Mouse (Mus musculus) spleen, adult 2 months (tissue): Measurements from ENCODE around the gene Pabpc1l.

Experiments used
- CTCF ChIP-seq: fragments of 200-500 bp; IDR thresholded peaks from 2 replicates; pipeline ENCODE4 v1.5.1; 2011; ENCODE audit warnings: mild to moderate bottlenecking, inconsistent platforms; ENCODE audit not compliant: insufficient read depth, insufficient read length, insufficient replicate concordance; ENCODE audit errors: extremely low read depth
- POLR2A ChIP-seq: fragments of 200-500 bp; IDR thresholded peaks from 2 replicates; pipeline ENCODE4 v1.6.1; 2011; ENCODE audit warnings: low read depth, low read length, inconsistent platforms

DNA sequence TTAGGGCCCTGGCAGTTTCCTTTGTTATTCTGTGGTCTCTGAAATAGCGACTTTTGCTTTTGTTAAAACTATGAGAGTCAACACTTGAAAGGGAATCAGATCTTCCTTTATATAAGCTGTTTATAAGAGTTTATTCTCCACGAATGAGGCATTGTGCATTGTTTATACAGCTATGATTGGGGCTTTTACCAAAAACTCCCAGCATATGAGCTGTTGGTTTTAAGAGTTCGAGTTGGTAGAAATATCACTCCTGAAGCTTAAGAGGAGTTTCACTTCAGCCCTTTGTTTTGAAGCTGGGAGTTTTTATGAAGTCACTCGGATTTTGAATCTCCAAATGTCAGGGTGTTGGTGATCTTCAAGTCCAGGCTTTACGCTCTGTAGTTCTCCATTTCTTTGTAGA, 52.6 kb downstream of the Pabpc1l start:
- TF ChIP-seq CTCF (no peak), POLR2A (no peak)
